Comparison of ENCODE assay signal across 9 mouse cellular contexts in the genomic region with DNA sequence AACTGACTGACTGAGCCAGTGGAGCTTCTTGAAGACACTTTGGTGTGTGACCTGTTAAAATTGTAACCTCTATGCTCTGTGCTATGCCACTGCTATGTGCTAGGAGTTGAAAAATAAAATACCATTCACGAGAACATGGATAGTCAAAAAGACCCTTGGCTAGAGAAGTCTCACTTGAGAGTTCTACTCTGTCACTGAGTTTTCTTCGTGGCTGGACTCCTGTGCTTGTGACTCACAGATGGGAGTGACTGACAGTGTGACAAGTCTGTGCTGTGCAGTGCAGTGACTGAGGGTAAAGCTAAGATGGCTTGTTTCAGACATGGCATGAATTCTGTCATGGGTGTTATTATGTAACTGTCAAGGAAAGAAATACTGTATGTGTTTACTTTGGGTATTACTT. TPM values are rescaled to one million over a fixed set of nuclear protein-coding genes. Genes with fewer than 3 reads are reported as not detected.
DNase-seq lines count a peak whose midpoint lies in the region; ATAC-seq and TF ChIP-seq lines count a peak whose summit lies in the region.
"Had no signal": no experiment of that assay in that cellular context is flagged by ENCODE, and none has a peak within 500 bp of the region (broad histone marks: within the 10 kb centered on the region; RNA-seq: fewer than 3 reads in every experiment).

No protein-coding gene starts in this region.

- ATAC-seq in heart, embryonic 14.5 days (ENCODE audit: insufficient number of reproducible peaks, insufficient read depth, low FRiP score, low read depth) = no peak
- ATAC-seq in hindbrain, embryonic 12.5 days (ENCODE audit: low FRiP score) = no peak
- ATAC-seq in megakaryocyte-erythroid progenitor cell, adult 5-6 weeks (replicated peaks; ENCODE audit: low FRiP score, low TSS enrichment, poor library complexity, severe bottlenecking) = no peak

- TF ChIP-seq CTCF in MEL (IDR thresholded peaks at IDR 0.05 in 2 of 3, conservative IDR thresholded peaks at IDR 0.05 in 1 of 3; ENCODE audit: control insufficient read depth in 1 of 3, insufficient read depth in 1 of 3, low read depth in 2 of 3, low read length in 3 of 3, poor library complexity in 1 of 3, severe bottlenecking in 1 of 3) = no peak

- no peak for TF ChIP-seq RAD21 in MEL (IDR thresholded peaks at IDR 0.05; ENCODE audit: low read depth, low read length)

- peak overlapping the region; percentile 67 for H3K4me2 ChIP-seq in heart, embryonic 14.5 days (ENCODE audit: low read length)
- peak overlapping the region; percentile 33 for H3K4me2 ChIP-seq in hindbrain, embryonic 12.5 days (replicated peaks)

- no peaks in the 10 kb centered on the region for H3K36me3 ChIP-seq in heart, embryonic 14.5 days (ENCODE audit: control insufficient read depth, insufficient read depth, low read length)
- peaks cover 1 to 37% of the 10 kb centered on the region in 2 experiments for H3K36me3 ChIP-seq in MEL (ENCODE audit: control insufficient read depth in 1 of 2, insufficient read depth in 2 of 2, low read length in 2 of 2)
- H3K36me3 ChIP-seq in hindbrain, embryonic 12.5 days = no peaks in the 10 kb centered on the region
- no peaks in the 10 kb centered on the region for H3K36me3 ChIP-seq in midbrain, embryonic 10.5 days

- 15% methylated on average over 2 of the region's 2 CpGs for WGBS in heart, embryonic 14.5 days
- WGBS in hindbrain, embryonic 12.5 days = 52% methylated on average over 2 of the region's 2 CpGs
- WGBS in midbrain, embryonic 10.5 days = 57% methylated on average over 2 of the region's 2 CpGs

- peaks cover 15 to 61% of the 10 kb centered on the region in 2 experiments for H3K4me1 ChIP-seq in heart, embryonic 14.5 days (ENCODE audit: control insufficient read depth in 2 of 2, insufficient read depth in 2 of 2, low read length in 2 of 2)
- peaks cover 7 to 21% of the 10 kb centered on the region in 2 experiments; a peak in 2 of 4 replicates for H3K4me1 ChIP-seq in MEL (ENCODE audit: control insufficient read depth in 1 of 2, insufficient read depth in 2 of 2, low read length in 2 of 2)
- peaks cover 42% of the 10 kb centered on the region for H3K4me1 ChIP-seq in hindbrain, embryonic 12.5 days
- H3K4me1 ChIP-seq in midbrain, embryonic 10.5 days = peaks cover 55% of the 10 kb centered on the region

- no peak for DNase-seq in heart, adult 8-10 months (ENCODE audit: low spot score)
- peak; percentile 52 for DNase-seq in MEL (ENCODE audit: low read depth, low spot score)
- DNase-seq in midbrain, embryonic 10.5 days (ENCODE audit: low spot score) = no peak
- no peak for DNase-seq in cerebellum, adult 18-20 months
- no peak for DNase-seq in left cerebral cortex, adult 9 months (ENCODE audit: low spot score in 2 of 2)

- no peaks in the 10 kb centered on the region for H3K9me3 ChIP-seq in heart, embryonic 14.5 days (ENCODE audit: control insufficient read depth, low read length)
- H3K9me3 ChIP-seq in MEL (replicated peaks; ENCODE audit: insufficient read depth, low read length) = no peaks in the 10 kb centered on the region
- no peaks in the 10 kb centered on the region for H3K9me3 ChIP-seq in hindbrain, embryonic 12.5 days (replicated peaks)
- H3K9me3 ChIP-seq in midbrain, embryonic 10.5 days (replicated peaks) = no peaks in the 10 kb centered on the region
- H3K9me3 ChIP-seq: G1E had no signal

- H3K27ac ChIP-seq in heart, embryonic 14.5 days (replicated peaks in 1 of 2; ENCODE audit: control insufficient read depth in 1 of 2, insufficient read depth in 1 of 2, low read depth in 2 of 2, low read length in 2 of 2) = peak overlapping the region; percentile 1 to 12; a peak in 2 of 4 replicates
- H3K27ac ChIP-seq in MEL (ENCODE audit: control insufficient read depth, low read depth, low read length) = no peak overlapping the region
- no peak overlapping the region for H3K27ac ChIP-seq in hindbrain, embryonic 12.5 days
- no peak overlapping the region for H3K27ac ChIP-seq in midbrain, embryonic 10.5 days (replicated peaks)

- H3K79me2 ChIP-seq in MEL (ENCODE audit: control insufficient read depth, insufficient read depth, low read length, poor library complexity) = peaks cover 76% of the 10 kb centered on the region

- 0 out of 4 replicates have a peak overlapping the region, but pooled peaks of 1 of the 2 experiments have one; percentile 21 for H3K4me3 ChIP-seq in heart, embryonic 14.5 days (ENCODE audit: control insufficient read depth in 1 of 2, insufficient read depth in 1 of 2, low read depth in 1 of 2, low read length in 2 of 2)
- H3K4me3 ChIP-seq in MEL (ENCODE audit: control insufficient read depth in 1 of 2, insufficient read depth in 1 of 2, low read depth in 2 of 2, low read length in 2 of 2) = peak overlapping the region in 1 of 2 experiments; percentile 1; a peak in 1 of 4 replicates
- no peak overlapping the region for H3K4me3 ChIP-seq in hindbrain, embryonic 12.5 days
- H3K4me3 ChIP-seq in midbrain, embryonic 10.5 days = peak overlapping the region; percentile 99

- no peak for TF ChIP-seq POLR2A in MEL (IDR thresholded peaks at IDR 0.05; ENCODE audit: control insufficient read depth in 1 of 2, insufficient read depth in 1 of 2, low read depth in 1 of 2, low read length in 2 of 2, poor library complexity in 1 of 2)

- H3K27me3 ChIP-seq in heart, embryonic 14.5 days (ENCODE audit: control insufficient read depth, insufficient read depth, low read length) = no peaks in the 10 kb centered on the region
- no peaks in the 10 kb centered on the region for H3K27me3 ChIP-seq in MEL (ENCODE audit: control insufficient read depth in 1 of 2, insufficient read depth in 2 of 2, low read length in 2 of 2)
- no peaks in the 10 kb centered on the region for H3K27me3 ChIP-seq in hindbrain, embryonic 12.5 days
- H3K27me3 ChIP-seq in midbrain, embryonic 10.5 days (ENCODE audit: low read depth, poor library complexity, severe bottlenecking) = no peaks in the 10 kb centered on the region

- no peak for TF ChIP-seq EP300 in MEL (IDR thresholded peaks at IDR 0.05; ENCODE audit: low read depth in 1 of 2, low read length in 2 of 2)

- H3K9ac ChIP-seq in heart, embryonic 14.5 days (ENCODE audit: low read length) = peak overlapping the region; percentile 61
- peak overlapping the region; percentile 27; the same call in 1 of the 2 replicates for H3K9ac ChIP-seq in MEL (ENCODE audit: control insufficient read depth, low read depth, low read length, poor library complexity, severe bottlenecking)
- no peak overlapping the region for H3K9ac ChIP-seq in hindbrain, embryonic 12.5 days

TF ChIP-seq in MEL, 35 proteins besides CTCF, POLR2A, EP300 and RAD21:
- TF ChIP-seq TBP (IDR thresholded peaks at IDR 0.05; ENCODE audit: low read depth, low read length) = 0 out of 2 replicates have a peak, but pooled peaks have one; percentile 16
- TF ChIP-seq HCFC1 (IDR thresholded peaks at IDR 0.05; ENCODE audit: low read depth, low read length) = no peak

RNA-seq across cellular contexts. Expression of gene Dyrk1a, which starts 2.6 kb away (rescaled TPM):
- 12.2 and 12.3 TPM in 2 replicates for polyA plus RNA-seq in heart, embryonic 14.5 days (2014; fragmentation: Nextera tagmentation; extraction: Ambion mirVana)
- total RNA-seq in heart, adult 8-10 months (2022) = 10 to 100 TPM; 70.5 to 87.1 (median 79.0) TPM
- total RNA-seq in MEL (2012; rRNA removed) = 22.6 and 27.5 TPM in 2 replicates
- 100 to 1,000 TPM in 1 of 2 experiments, 10 to 100 TPM in 1; 34.7 to 126 TPM for polyA plus RNA-seq in MEL (2012; ENCODE audit: insufficient read depth in 1 of 2, insufficient read length in 2 of 2, low read depth in 1 of 2, low replicate concordance in 2 of 2, missing spikeins in 1 of 2)
- polyA plus RNA-seq in hindbrain, embryonic 12.5 days (2016; fragmentation: Nextera tagmentation; extraction: Ambion mirVana) = 9.3 and 9.9 TPM in 2 replicates
- polyA plus RNA-seq in midbrain, embryonic 10.5 days (2016; fragmentation: Nextera tagmentation; extraction: Ambion mirVana) = 9.6 and 10.1 TPM in 2 replicates
- 39.5 and 43.9 TPM in 2 replicates for total RNA-seq in megakaryocyte-erythroid progenitor cell, adult 5-6 weeks (2014; fragmentation: Nextera tagmentation)
- 59.8 and 62.4 TPM in 2 replicates for total RNA-seq in megakaryocyte-erythroid progenitor cell, adult 5-6 weeks (2017)

RNA-seq across cellular contexts. Expression of gene Vps26c, which starts 45.8 kb away (rescaled TPM):
- 49.4 and 56.3 TPM in 2 replicates for polyA plus RNA-seq in heart, embryonic 14.5 days (2014; fragmentation: Nextera tagmentation; extraction: Ambion mirVana)
- total RNA-seq in heart, adult 8-10 months (2022) = 10 to 100 TPM; 19.9 to 23.4 (median 22.0) TPM
- total RNA-seq in MEL (2012; rRNA removed) = 20.9 and 23.2 TPM in 2 replicates
- polyA plus RNA-seq in MEL (2012; ENCODE audit: insufficient read depth in 1 of 2, insufficient read length in 2 of 2, low read depth in 1 of 2, low replicate concordance in 2 of 2, missing spikeins in 1 of 2) = 10 to 100 TPM in 1 of 2 experiments, not detected in 1; 23.7 TPM
- 67.0 and 70.3 TPM in 2 replicates for polyA plus RNA-seq in hindbrain, embryonic 12.5 days (2016; fragmentation: Nextera tagmentation; extraction: Ambion mirVana)
- polyA plus RNA-seq in midbrain, embryonic 10.5 days (2016; fragmentation: Nextera tagmentation; extraction: Ambion mirVana) = 63.4 and 64.3 TPM in 2 replicates
- total RNA-seq in megakaryocyte-erythroid progenitor cell, adult 5-6 weeks (2014; fragmentation: Nextera tagmentation) = 23.1 and 29.9 TPM in 2 replicates
- 15.1 and 35.5 TPM in 2 replicates for total RNA-seq in megakaryocyte-erythroid progenitor cell, adult 5-6 weeks (2017)

Comparison
In these comparisons a context has a peak if more than half of its experiments do, and no peak if none do; other contexts are left out.
1. H3K27ac ChIP-seq: peak in heart, embryonic 14.5 days (2 of 2); none in MEL (single experiment), hindbrain, embryonic 12.5 days (single experiment) and midbrain, embryonic 10.5 days (single experiment).